Mouse (Mus musculus): ENCODE data around the gene Mks1.

DNA sequence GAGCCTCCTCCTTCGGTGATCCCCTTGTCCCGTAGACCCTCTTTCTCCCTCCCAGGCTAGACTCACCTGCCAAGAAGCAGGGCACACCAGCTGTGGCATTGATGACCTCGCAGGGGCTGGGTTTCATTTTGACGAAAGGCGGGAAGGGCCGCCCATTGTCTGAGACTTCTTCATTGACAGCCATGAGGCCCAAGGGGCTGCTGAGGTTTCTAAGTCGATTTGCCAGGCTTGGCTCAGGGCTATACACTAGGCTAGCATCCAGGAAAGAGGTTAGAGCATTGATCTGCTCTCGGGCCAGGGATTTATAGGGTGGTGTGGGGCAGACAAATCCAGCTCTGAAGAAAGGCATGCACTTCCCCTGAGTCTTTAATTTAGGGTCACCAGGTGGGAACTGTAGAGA is 38.2 kb upstream of the Mks1 start:
- TF ChIP-seq CTCF (IDR thresholded peaks at IDR 0.05; ENCODE audit: extremely low read depth, insufficient read length, insufficient replicate concordance, low read depth, low read length) = no peak
- TF ChIP-seq POLR2A (IDR thresholded peaks at IDR 0.05; ENCODE audit: low read depth, low read length) = no peak

All from small intestine, adult 2 months (tissue).